ENCODE assay signal across 29 mouse cellular contexts in genomic region chr8:103406921-103407320, GRCm38 (mm10).
DNase-seq lines count a peak whose midpoint lies in the region; ATAC-seq and TF ChIP-seq lines count a peak whose summit lies in the region.
"Had no signal": no experiment of that assay in that cellular context is flagged by ENCODE, and none has a peak within 500 bp of the region (broad histone marks: within the 10 kb centered on the region; RNA-seq: fewer than 3 reads in every experiment).

No protein-coding gene starts in this region.

- H3K27me3 ChIP-seq in heart, embryonic 13.5 days (replicated peaks), result no peaks in the 10 kb centered on the region
- no peaks in the 10 kb centered on the region for H3K27me3 ChIP-seq in heart, embryonic 10.5 days (ENCODE audit: insufficient read depth, poor library complexity, severe bottlenecking)
- no peaks in the 10 kb centered on the region for H3K27me3 ChIP-seq in kidney, postnatal 0 days (ENCODE audit: insufficient read depth, low read length)
- H3K27me3 ChIP-seq: CH12.LX; embryonic facial prominence, embryonic 13.5 days; forebrain, embryonic 12.5 days; forebrain, embryonic 15.5 days; heart, embryonic 12.5 days; hindbrain, embryonic 13.5 days; intestine, embryonic 15.5 days; Patski had no signal

- H3K27ac ChIP-seq in heart, embryonic 13.5 days (replicated peaks), result peak overlapping the region; percentile 65; the same call in 1 of the 2 replicates
- H3K27ac ChIP-seq in heart, embryonic 10.5 days, result no peak overlapping the region
- 0 out of 2 replicates have a peak overlapping the region, but pooled peaks have one; percentile 25 for H3K27ac ChIP-seq in kidney, postnatal 0 days
- H3K27ac ChIP-seq: forebrain, embryonic 12.5 days; forebrain, embryonic 15.5 days; heart, adult 2 months; hindbrain, embryonic 10.5 days; hindbrain, embryonic 13.5 days; intestine, embryonic 15.5 days had no signal

- H3K4me3 ChIP-seq in heart, embryonic 13.5 days, result no peak overlapping the region
- no peak overlapping the region for H3K4me3 ChIP-seq in heart, embryonic 10.5 days
- no peak overlapping the region for H3K4me3 ChIP-seq in kidney, postnatal 0 days (replicated peaks; ENCODE audit: low read depth, low read length)
- H3K4me3 ChIP-seq: embryonic facial prominence, embryonic 10.5 days; embryonic facial prominence, embryonic 13.5 days; erythroblast, embryonic 14.5 days; forebrain, embryonic 12.5 days; forebrain, embryonic 15.5 days; heart, adult 2 months; heart, embryonic 12.5 days; hindbrain, embryonic 10.5 days; hindbrain, embryonic 13.5 days; intestine, embryonic 15.5 days had no signal

- H3K4me2 ChIP-seq in heart, embryonic 13.5 days, result no peak overlapping the region
- no peak overlapping the region for H3K4me2 ChIP-seq in kidney, postnatal 0 days (ENCODE audit: low read length)
- H3K4me2 ChIP-seq: embryonic facial prominence, embryonic 13.5 days; forebrain, embryonic 12.5 days; forebrain, embryonic 15.5 days; heart, embryonic 12.5 days; hindbrain, embryonic 13.5 days; intestine, embryonic 15.5 days had no signal

- H3K9me3 ChIP-seq in heart, embryonic 13.5 days, result no peaks in the 10 kb centered on the region
- no peaks in the 10 kb centered on the region for H3K9me3 ChIP-seq in heart, embryonic 10.5 days
- H3K9me3 ChIP-seq in kidney, postnatal 0 days (replicated peaks; ENCODE audit: low read length), result no peaks in the 10 kb centered on the region
- H3K9me3 ChIP-seq: embryonic facial prominence, embryonic 10.5 days; embryonic facial prominence, embryonic 13.5 days; forebrain, embryonic 12.5 days; forebrain, embryonic 15.5 days; heart, embryonic 12.5 days; hindbrain, embryonic 10.5 days; hindbrain, embryonic 13.5 days; intestine, embryonic 15.5 days had no signal

- ATAC-seq in heart, embryonic 13.5 days (ENCODE audit: extremely low read depth, insufficient number of reproducible peaks, low FRiP score, low TSS enrichment), result no peak
- no peak for ATAC-seq in kidney, postnatal 0 days (replicated peaks; ENCODE audit: low FRiP score, low read depth)
- ATAC-seq: forebrain, embryonic 15.5 days; hindbrain, embryonic 16.5 days; intestine, embryonic 15.5 days; Patski had no signal

- 52% methylated on average over 2 of the region's 2 CpGs for WGBS in heart, embryonic 13.5 days
- 73% methylated on average over 2 of the region's 2 CpGs for WGBS in heart, embryonic 10.5 days
- WGBS in kidney, postnatal 0 days, result 50% methylated on average over 2 of the region's 2 CpGs

- no peaks in the 10 kb centered on the region for H3K36me3 ChIP-seq in heart, embryonic 13.5 days
- H3K36me3 ChIP-seq in heart, embryonic 10.5 days, result no peaks in the 10 kb centered on the region
- H3K36me3 ChIP-seq in kidney, postnatal 0 days (ENCODE audit: insufficient read depth, low read length), result no peaks in the 10 kb centered on the region
- H3K36me3 ChIP-seq: embryonic facial prominence, embryonic 10.5 days; embryonic facial prominence, embryonic 13.5 days; forebrain, embryonic 12.5 days; forebrain, embryonic 15.5 days; G1E; heart, embryonic 12.5 days; hindbrain, embryonic 10.5 days; hindbrain, embryonic 13.5 days; intestine, embryonic 15.5 days had no signal

- peaks cover 41% of the 10 kb centered on the region for H3K4me1 ChIP-seq in heart, embryonic 13.5 days
- H3K4me1 ChIP-seq in heart, embryonic 10.5 days, result peaks cover 27% of the 10 kb centered on the region
- H3K4me1 ChIP-seq in kidney, postnatal 0 days (replicated peaks; ENCODE audit: insufficient read depth, low read length), result 0 out of 2 replicates have a peak, but pooled peaks cover 3% of the 10 kb centered on the region
- H3K4me1 ChIP-seq: forebrain, embryonic 12.5 days; forebrain, embryonic 15.5 days; hindbrain, embryonic 13.5 days had no signal

- no peak overlapping the region for H3K9ac ChIP-seq in heart, embryonic 13.5 days
- no peak overlapping the region for H3K9ac ChIP-seq in kidney, postnatal 0 days (ENCODE audit: low read depth, low read length)
- H3K9ac ChIP-seq: embryonic facial prominence, embryonic 13.5 days; forebrain, embryonic 12.5 days; forebrain, embryonic 15.5 days; heart, embryonic 12.5 days; hindbrain, embryonic 13.5 days; intestine, embryonic 15.5 days had no signal

- peak; percentile 26 for DNase-seq in adrenal gland, postnatal 14 days
- DNase-seq in adrenal gland, postnatal 25 days, result no peak
- DNase-seq in heart, embryonic 10.5 days (ENCODE audit: low spot score), result no peak
- DNase-seq in kidney, postnatal 0 days (ENCODE audit: low spot score), result no peak
- DNase-seq in kidney, postnatal 4 days, result no peak
- no peak for DNase-seq in urinary bladder, adult 2 months (ENCODE audit: low spot score)
- DNase-seq: adrenal gland, adult 8-10 months; B cell, adult 2 months; cerebellum, adult 11-12 months; cerebellum, adult 8-10 months; cerebellum, postnatal 36 days; embryo, embryonic 11 days; gastrocnemius, postnatal 25 days; heart, adult 2 months; heart, postnatal 14 days had no signal

- TF ChIP-seq CTCF in kidney, postnatal 0 days (IDR thresholded peaks at IDR 0.05; ENCODE audit: low read depth), result no peak
